Mouse (Mus musculus): ENCODE results near the gene Atp2b1.

Atp2b1 gene

DNA sequence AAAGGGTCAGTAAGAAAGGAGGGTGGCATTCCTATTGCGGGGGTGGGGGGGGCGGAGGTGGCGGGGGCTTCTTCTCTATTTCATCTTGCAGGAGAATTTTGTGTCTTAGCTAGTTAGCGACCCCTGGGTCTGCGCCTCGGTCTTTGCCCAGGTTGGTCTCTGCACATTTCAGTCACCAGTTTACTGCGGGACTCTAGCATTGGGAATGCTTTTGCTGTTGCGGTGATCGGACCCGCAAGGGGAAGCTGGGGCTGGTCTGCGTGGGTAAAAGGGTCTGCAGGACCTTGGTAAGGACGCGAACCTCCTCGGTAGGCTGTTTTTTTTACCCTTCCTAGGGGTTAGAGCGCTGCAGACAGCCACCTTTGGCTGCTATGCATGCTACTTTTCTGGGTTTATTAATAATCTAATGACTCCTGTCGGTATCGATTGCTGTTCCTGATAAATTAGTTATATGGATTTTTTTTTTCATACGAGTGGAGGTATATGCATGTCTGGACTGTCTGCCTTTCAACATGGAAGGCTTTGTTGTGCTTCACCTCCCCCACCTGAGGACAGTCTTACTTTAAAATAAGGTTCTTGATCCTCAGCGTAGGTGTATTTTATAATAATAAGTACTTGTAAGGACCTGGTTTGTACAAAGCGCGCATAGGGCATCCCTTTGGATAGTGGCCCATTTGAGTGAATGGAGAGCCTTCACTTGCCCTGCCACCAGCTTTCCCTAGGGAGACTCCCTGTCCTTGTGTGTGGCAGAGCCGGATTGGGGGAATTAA, 2.0 kb downstream of the Atp2b1 start:
- peak; percentile 4 for DNase-seq (ENCODE audit: inconsistent ontology term)

- no peak for DNase-seq (ENCODE audit: inconsistent ontology term)
Measured at GRCm38 (mm10) chr10:98916781-98917340, 2.7 kb downstream of the Atp2b1 start.

DNA sequence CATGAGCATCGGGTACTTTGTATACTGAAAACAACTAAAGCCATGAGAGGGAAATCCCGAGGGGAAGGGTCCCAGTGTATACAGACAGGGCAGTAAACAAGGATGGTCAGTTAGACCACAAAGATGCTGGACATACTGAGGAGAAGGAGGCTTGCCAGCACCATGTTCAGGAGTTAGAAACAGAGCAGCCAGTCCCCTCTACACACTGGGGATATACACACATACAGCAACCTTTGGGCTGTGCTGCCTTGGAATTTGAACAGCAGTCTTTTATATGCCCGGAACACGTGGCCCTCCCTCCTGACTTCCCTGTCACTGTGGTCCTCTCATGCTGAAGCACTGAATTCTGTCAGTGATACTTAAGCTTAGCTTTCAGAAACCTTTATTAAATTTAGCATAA, 10.9 kb downstream of the Atp2b1 start:
- DNase-seq (ENCODE audit: inconsistent ontology term), result no peak

GRCm38 (mm10) chr10:98926991-98927390, 12.8 kb downstream of the Atp2b1 start:
- DNase-seq (ENCODE audit: inconsistent ontology term), result no peak

DNA sequence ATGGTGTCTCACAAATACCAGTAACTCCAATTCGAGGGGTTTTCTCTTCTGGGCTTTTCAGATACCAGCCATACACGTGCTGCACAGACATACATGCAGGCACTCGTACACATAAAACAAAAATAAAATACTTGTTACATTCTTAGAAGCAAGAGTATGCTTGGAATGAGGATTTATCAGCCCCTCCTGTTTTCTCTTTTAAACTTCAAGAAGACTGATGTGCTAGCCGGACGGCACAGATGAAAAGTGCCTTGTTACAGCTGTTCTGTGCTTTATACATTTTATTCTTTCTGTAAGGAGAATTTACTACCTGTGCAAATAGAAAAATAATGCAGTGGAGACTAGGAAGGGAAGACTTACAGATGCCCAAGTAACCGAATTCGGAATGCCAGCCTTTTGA, 15.2 kb downstream of the Atp2b1 start:
- no peak for DNase-seq (ENCODE audit: inconsistent ontology term)

DNA sequence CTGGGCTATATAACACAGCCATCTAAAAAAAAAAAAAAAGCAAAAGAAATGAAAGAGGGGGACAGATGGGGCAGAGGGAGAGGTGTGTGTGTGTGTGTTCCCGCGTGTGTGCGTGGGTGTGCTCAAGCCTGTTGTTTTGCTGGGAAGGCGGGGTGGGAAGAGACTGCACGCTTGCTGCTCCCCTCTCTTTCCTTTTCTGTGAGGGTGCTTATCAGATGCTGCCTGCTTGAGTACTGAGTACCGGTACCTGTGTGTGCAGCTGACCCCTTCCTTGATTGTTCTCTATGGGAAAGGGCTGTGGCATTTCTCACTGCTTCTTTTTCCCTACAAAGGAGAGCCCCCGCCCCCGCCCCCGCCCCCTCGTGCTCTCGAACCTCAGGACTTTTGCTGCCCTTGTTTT, 15.9 kb downstream of the Atp2b1 start:
- no peak for DNase-seq (ENCODE audit: inconsistent ontology term)

- DNase-seq (ENCODE audit: inconsistent ontology term), result no peak
Measured at GRCm38 (mm10) chr10:98940137-98940536, 25.9 kb downstream of the Atp2b1 start.

DNA sequence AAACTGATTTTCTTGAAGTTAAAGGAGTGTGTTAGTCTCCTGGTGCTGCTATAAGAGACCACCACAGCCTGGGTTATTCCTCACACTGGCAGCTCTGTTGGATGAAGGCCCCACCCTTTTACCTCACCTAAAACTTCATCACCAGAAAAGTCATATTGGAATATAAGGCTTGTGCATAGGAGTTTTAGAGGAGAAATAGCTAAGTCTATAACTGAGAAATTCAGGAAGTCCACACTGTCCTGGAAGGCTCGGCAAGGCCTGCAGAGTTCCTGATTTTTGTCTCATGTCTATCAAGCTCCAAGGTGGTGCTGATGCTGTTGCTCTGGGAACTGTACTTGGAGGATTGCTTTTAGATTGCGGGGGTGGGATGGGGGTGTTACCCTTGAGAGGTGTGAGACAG, 26.6 kb downstream of the Atp2b1 start:
- no peak for DNase-seq (ENCODE audit: inconsistent ontology term)

GRCm38 (mm10) chr10:98941991-98942390, 27.8 kb downstream of the Atp2b1 start:
- DNase-seq (ENCODE audit: inconsistent ontology term), result no peak

GRCm38 (mm10) chr10:98942999-98943398, 28.8 kb downstream of the Atp2b1 start:
- DNase-seq (ENCODE audit: inconsistent ontology term), result no peak

DNA sequence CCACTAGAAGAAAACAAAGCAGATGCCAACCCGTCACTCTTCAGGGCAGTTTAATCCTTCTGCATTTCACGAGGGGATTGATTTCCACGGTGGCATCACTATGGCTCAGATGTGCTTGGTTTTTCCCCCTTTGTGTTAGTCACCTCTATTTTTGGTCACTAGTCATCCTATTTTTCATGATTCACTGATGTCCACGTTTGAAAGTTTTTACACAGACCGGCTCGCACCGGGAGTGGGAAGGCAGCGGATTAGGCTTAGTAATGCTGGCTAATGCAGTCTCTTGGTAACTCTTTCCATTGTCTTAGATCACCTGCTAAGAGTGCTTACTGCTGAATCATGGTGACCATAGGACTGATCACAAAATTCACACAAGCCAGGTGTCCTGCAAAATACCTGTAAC, 29.7 kb downstream of the Atp2b1 start:
- DNase-seq (ENCODE audit: inconsistent ontology term), result peak; percentile 6

GRCm38 (mm10) chr10:98946031-98946791, 32.0 kb downstream of the Atp2b1 start:
- no peak for DNase-seq (ENCODE audit: inconsistent ontology term)

- DNase-seq (ENCODE audit: inconsistent ontology term), result no peak
Measured at GRCm38 (mm10) chr10:98947206-98947605, 33.0 kb downstream of the Atp2b1 start.

DNA sequence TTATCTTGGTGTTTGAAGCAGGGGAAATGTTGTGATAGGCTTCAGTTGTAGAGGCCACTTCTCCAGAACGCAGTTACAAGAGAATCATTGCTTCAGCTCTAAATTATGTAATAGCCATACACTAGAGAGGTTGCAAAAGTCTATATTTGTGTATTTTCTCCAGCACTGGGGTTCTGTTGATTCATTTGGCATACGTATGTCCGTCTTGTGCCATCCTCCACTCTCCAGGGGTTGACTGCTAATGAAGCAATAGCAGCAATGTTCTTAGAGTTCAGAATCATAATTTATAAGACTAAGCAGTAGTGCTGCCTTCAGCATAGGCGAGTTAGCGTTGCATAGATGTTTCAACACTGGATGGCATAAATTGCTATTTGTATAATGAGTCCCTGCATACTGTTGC, 33.9 kb downstream of the Atp2b1 start:
- DNase-seq (ENCODE audit: inconsistent ontology term), result no peak

DNA sequence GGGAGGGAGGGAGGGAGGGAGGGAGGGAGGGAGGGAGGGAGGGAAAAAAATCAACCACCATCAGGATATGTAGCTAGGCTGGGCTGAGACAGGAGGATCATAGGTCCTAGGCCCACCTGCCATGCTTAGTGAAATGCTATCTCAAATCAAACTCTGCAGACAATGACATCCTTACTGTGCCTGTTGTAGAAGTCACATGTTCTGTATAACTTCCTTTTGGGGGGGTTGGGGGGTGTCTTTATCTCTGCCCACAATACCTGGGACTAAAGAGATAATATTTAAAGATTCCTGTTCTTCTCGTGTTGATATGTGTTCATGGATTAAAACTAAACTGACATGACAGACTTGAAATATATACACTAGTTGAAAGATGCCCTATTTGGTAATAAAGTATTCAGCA, 35.5 kb downstream of the Atp2b1 start:
- DNase-seq (ENCODE audit: inconsistent ontology term), result no peak

DNA sequence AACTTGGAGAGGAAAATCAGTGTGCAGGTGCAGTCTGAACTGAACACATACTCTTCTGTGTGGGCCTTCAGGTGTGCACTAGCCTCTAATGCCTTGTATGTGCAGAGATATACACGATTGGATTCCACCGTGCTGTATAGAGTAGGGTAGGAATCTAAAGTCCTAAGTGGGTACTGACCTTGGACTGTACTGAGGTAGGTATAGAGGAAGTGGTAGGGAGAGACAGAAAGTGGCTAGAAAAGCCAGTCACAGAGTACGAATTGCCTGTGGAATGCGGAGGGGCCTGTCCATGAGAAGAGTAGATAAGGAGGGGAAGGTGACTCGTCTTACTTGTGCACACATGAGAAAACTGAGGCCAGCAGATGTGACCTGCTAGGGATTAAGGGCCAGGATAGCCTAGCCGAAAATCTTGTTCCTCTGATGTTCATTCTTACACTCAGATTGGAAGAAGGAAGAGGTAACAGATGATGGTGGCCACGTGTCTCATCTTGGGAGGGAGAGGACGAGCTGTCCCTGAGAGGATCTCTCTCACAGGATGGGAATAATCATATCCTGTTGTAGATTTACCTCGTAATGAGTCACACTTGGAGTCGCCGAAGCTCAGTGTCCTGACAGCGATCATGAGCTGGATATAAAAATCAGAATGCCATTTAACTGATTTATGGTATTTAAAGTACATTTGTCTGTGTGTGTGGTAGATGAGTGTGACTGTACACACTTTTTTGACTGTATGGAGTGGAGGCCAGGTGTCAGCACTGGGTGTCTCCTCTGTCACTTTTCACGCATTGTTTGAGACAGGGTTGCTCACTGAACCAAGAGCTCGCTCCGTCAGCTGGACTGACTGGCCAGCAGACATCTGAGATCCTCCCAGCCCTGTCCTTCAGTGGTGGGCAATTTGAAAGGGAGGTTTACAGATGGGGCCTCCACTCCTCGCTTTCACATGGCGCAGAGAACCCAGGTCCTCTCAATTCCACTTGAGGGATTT, 37.4 kb downstream of the Atp2b1 start:
- no peak for DNase-seq (ENCODE audit: inconsistent ontology term)

GRCm38 (mm10) chr10:98954230-98954993, 40.2 kb downstream of the Atp2b1 start:
- DNase-seq (ENCODE audit: inconsistent ontology term), result no peak

GRCm38 (mm10) chr10:98956124-98956523, 41.9 kb downstream of the Atp2b1 start:
- DNase-seq (ENCODE audit: inconsistent ontology term), result no peak

GRCm38 (mm10) chr10:98958752-98959151, 44.5 kb downstream of the Atp2b1 start:
- no peak for DNase-seq (ENCODE audit: inconsistent ontology term)

GRCm38 (mm10) chr10:98959385-98959784, 45.2 kb downstream of the Atp2b1 start:
- DNase-seq (ENCODE audit: inconsistent ontology term), result no peak

- no peak for DNase-seq (ENCODE audit: inconsistent ontology term)
Measured at GRCm38 (mm10) chr10:98960911-98961310, 46.7 kb downstream of the Atp2b1 start.

Measured in Muller cell, postnatal 12 days (primary cell).